Mouse (Mus musculus) brain, embryonic 14.5 days (tissue): ENCODE measurements at regions not wholly inside any gene's neighbourhood (a gene's known extent, or its start where the extent isn't known, plus 50 kb on each side); places are given as distances from the start of the nearest gene placed in this dataset.

Source experiments
- DNase-seq: peaks from one replicate; pipeline ENCODE4 v3.0.0-alpha.2; 2011; ENCODE audit warnings: low read depth
- CTCF ChIP-seq: fragments of 200-500 bp; IDR thresholded peaks from 2 replicates; pipeline ENCODE4 v1.5.1; 2012; ENCODE audit warnings: inconsistent platforms, mild to moderate bottlenecking, moderate library complexity, borderline replicate concordance; ENCODE audit not compliant: insufficient read depth, insufficient read length; ENCODE audit errors: extremely low read depth
- POLR2A ChIP-seq: fragments of 200-500 bp; IDR thresholded peaks from 2 replicates; pipeline ENCODE4 v1.6.1; 2012; ENCODE audit warnings: mild to moderate bottlenecking, inconsistent platforms, borderline replicate concordance; ENCODE audit not compliant: poor library complexity, insufficient read depth, insufficient read length, severe bottlenecking; ENCODE audit errors: extremely low read depth

DNA sequence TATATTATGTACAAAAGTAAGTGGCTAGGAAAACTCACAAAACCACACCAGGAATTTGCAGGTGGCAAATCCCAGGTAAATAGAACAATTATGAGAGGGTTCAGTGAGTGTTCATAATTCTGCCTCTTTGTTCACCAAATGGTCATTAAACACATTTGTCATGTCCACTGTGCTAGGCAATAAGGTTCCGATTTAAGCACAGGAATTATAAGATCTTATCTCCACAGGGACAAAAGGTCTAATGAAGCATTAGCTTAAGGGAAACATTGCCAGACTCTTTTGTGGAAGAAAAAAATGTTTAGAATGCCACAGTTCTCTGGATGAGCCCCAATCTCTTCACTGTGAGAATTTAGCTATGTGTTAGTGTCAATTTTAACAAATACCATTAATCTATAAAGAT, 1383.6 kb upstream of the Slc7a12 start:
- peak; percentile 7 for DNase-seq
- TF ChIP-seq POLR2A = no peak
- no peak for TF ChIP-seq CTCF
